Mouse (Mus musculus) liver, embryonic 14.5 days (tissue): Measurements from ENCODE around the gene Med16.

ENCODE experiments used
- CTCF ChIP-seq: IDR thresholded peaks from 2 replicates; pipeline ENCODE4 v1.5.1; 2016; ENCODE audit warnings: antibody characterized with exemption, low read depth, control low read depth
- EP300 ChIP-seq: IDR thresholded peaks from 2 replicates; pipeline ENCODE4 v1.6.1; 2016; ENCODE audit warnings: antibody characterized with exemption, low read depth

GRCm38 (mm10) chr10:79865801-79866295 lies 42.9 kb downstream of the Med16 start:
- TF ChIP-seq CTCF (peak; percentile 73), EP300 (no peak)
